Mouse (Mus musculus) thymus, postnatal 10 days (tissue): ENCODE results near the gene Ppp1r14d.

Source experiments
- DNase-seq, 2 experiments: peaks; one replicate each; pipeline ENCODE4 v3.0.0; 2021; ENCODE audit warnings: low spot score in 2 of 2

Ppp1r14d gene

GRCm38 (mm10) chr2:119172862-119173576 is 56.7 kb downstream of the Ppp1r14d start:
- no peak for DNase-seq

- DNase-seq = no peak
Measured at GRCm38 (mm10) chr2:119172446-119172845, 57.3 kb downstream of the Ppp1r14d start.

DNA sequence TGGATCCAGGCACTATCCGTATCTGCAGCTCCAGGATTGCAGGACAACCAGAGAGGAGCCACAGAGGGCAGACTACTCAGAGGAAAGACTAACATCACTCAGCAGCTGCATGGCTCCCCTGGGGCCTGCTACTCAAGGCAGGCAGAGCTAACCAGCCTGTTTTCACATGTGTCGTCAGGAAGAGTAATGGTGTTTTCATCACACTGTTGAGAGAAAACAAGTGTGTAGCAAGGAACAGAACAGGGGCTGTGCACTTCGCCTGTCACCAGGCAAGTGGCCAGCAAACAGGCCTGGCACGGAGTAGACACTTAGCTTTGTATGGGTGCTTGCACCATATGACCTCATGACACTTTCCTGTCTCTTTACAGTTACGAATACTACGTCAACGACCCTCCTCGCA is 58.1 kb downstream of the Ppp1r14d start:
- no peak for DNase-seq

DNA sequence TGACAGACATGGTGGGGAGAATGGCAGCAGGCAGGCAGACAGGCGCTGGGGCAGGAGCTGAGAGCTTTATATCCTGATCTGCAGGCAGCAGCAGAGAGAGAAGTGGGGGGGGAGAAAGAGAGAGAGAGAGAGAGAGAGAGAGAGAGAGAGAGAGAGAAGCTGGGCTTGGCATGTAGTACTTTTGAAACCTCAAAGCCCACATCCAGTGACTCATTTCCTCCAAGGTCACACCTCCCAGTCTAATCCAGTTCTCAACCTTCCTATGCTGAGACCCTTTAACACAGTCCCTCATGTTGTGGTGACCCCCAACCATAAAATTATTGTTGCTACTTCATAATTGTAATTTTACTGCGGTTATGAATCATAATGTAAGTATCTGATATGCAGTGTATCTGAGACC is 59.4 kb downstream of the Ppp1r14d start:
- DNase-seq = no peak
